7 mouse cellular contexts compared by ENCODE assay signal in genomic region chr4:105941785-105942184, GRCm38 (mm10).
DNase-seq lines count a peak whose midpoint lies in the region; ATAC-seq and TF ChIP-seq lines count a peak whose summit lies in the region.

No protein-coding gene starts in this region.

- WGBS in liver, embryonic 12.5 days (ENCODE audit: insufficient replicate concordance) = 32% methylated on average over 7 of the region's 7 CpGs
- 45% methylated on average over 7 of the region's 7 CpGs for WGBS in hindbrain, postnatal 0 days
- 25% methylated on average over 7 of the region's 7 CpGs for WGBS in liver, adult 2 months

- ATAC-seq in liver, embryonic 12.5 days = no peak
- ATAC-seq in hindbrain, postnatal 0 days = no peak

- H3K79me2 ChIP-seq in liver, adult 2 months (ENCODE audit: control insufficient read depth, insufficient read depth, low read length) = no peaks in the 10 kb centered on the region

- no peak for TF ChIP-seq POLR2A in liver, adult 2 months (IDR thresholded peaks at IDR 0.05; ENCODE audit: extremely low read depth, insufficient read depth, low read length)

- H3K9me3 ChIP-seq in liver, embryonic 12.5 days (replicated peaks) = no peaks in the 10 kb centered on the region
- H3K9me3 ChIP-seq in hindbrain, postnatal 0 days (ENCODE audit: low read length) = no peaks in the 10 kb centered on the region

- H3K4me2 ChIP-seq in liver, embryonic 12.5 days = no peak overlapping the region
- H3K4me2 ChIP-seq in hindbrain, postnatal 0 days (ENCODE audit: low read depth, low read length) = no peak overlapping the region

- no peak overlapping the region for H3K9ac ChIP-seq in liver, embryonic 12.5 days
- no peak overlapping the region for H3K9ac ChIP-seq in hindbrain, postnatal 0 days (replicated peaks; ENCODE audit: low read length)
- no peak overlapping the region for H3K9ac ChIP-seq in liver, adult 2 months (ENCODE audit: low read depth, low read length)

- peak; percentile 77 for TF ChIP-seq CTCF in hindbrain, postnatal 0 days (IDR thresholded peaks at IDR 0.05; ENCODE audit: low read depth)
- peak; percentile 67 for TF ChIP-seq CTCF in liver, adult 2 months (IDR thresholded peaks at IDR 0.05; ENCODE audit: low read depth, low read length)

- no peaks in the 10 kb centered on the region for H3K4me1 ChIP-seq in liver, embryonic 12.5 days
- H3K4me1 ChIP-seq in hindbrain, postnatal 0 days (ENCODE audit: insufficient read depth, low read length) = no peaks in the 10 kb centered on the region
- H3K4me1 ChIP-seq in liver, adult 2 months (ENCODE audit: control insufficient read depth, insufficient read depth, low read length) = peaks cover 6% of the 10 kb centered on the region

- no peak overlapping the region for H3K27ac ChIP-seq in liver, embryonic 12.5 days
- no peak overlapping the region for H3K27ac ChIP-seq in hindbrain, postnatal 0 days
- H3K27ac ChIP-seq in liver, adult 2 months (replicated peaks; ENCODE audit: insufficient read depth, low read depth, low read length) = no peak overlapping the region

- peak; percentile 58 for DNase-seq in liver
- peak; percentile 67 to 70 for DNase-seq in adrenal gland, adult 18-20 months (ENCODE audit: low spot score in 2 of 2)
- DNase-seq in cerebellum, postnatal 36 days = peak; percentile 19 to 28
- peak; percentile 84 for DNase-seq in hindbrain, postnatal 0 days (ENCODE audit: low spot score)
- DNase-seq in liver, adult 2 months (ENCODE audit: extremely low read depth, low read depth, low spot score) = peak; percentile 39
- peak; percentile 48 for DNase-seq in splenic B cell, adult 2 months (ENCODE audit: low read depth, low spot score)

- H3K4me3 ChIP-seq in liver, embryonic 12.5 days = no peak overlapping the region
- H3K4me3 ChIP-seq in hindbrain, postnatal 0 days (ENCODE audit: low read length) = no peak overlapping the region
- H3K4me3 ChIP-seq in liver, adult 2 months (ENCODE audit: insufficient read depth, low read depth, low read length) = no peak overlapping the region

- H3K27me3 ChIP-seq in liver, embryonic 12.5 days (replicated peaks) = no peaks in the 10 kb centered on the region
- no peaks in the 10 kb centered on the region for H3K27me3 ChIP-seq in hindbrain, postnatal 0 days (ENCODE audit: insufficient read depth, low read length)
- no peaks in the 10 kb centered on the region for H3K27me3 ChIP-seq in liver, adult 2 months (ENCODE audit: control insufficient read depth, insufficient read depth, low read length)
- H3K27me3 ChIP-seq in splenic B cell, adult 2 months (ENCODE audit: control insufficient read depth, insufficient read depth, low read length, poor library complexity, severe bottlenecking) = no peaks in the 10 kb centered on the region

- no peaks in the 10 kb centered on the region for H3K36me3 ChIP-seq in liver, embryonic 12.5 days
- no peaks in the 10 kb centered on the region for H3K36me3 ChIP-seq in hindbrain, postnatal 0 days (ENCODE audit: insufficient read depth, low read length)
- no peaks in the 10 kb centered on the region for H3K36me3 ChIP-seq in liver, adult 2 months (ENCODE audit: control insufficient read depth, insufficient read depth, low read length)
- H3K36me3 ChIP-seq in splenic B cell, adult 2 months (ENCODE audit: control insufficient read depth, insufficient read depth, low read length, poor library complexity, severe bottlenecking) = no peaks in the 10 kb centered on the region

Comparison
In these comparisons a context has a peak if more than half of its experiments do, and no peak if none do; other contexts are left out.
1. DNase-seq: peak in every context shown above with its lines; median percentile 84 in hindbrain, postnatal 0 days; 68 in adrenal gland, adult 18-20 months; 58 in liver; 48 in splenic B cell, adult 2 months; 39 in liver, adult 2 months; 24 in cerebellum, postnatal 36 days.